Mouse (Mus musculus) heart, postnatal 0 days (tissue): ENCODE measurements around the gene Olfr329-ps. TPM values are rescaled to one million over a fixed set of nuclear protein-coding genes. Genes with fewer than 3 reads are reported as not detected.
"Not testable (repeated sequence)": the region's sequence is repeated elsewhere in the genome, so short reads cannot be mapped to it uniquely, and the experiment has no call there.

Source experiments
- ATAC-seq: fragments of 200-750 bp; cut with Nextera tagmentation; 2 replicates; pipeline ENCODE4 v1.8.0; 2017; ENCODE audit warnings: low read depth, moderate number of reproducible peaks, moderate library complexity; ENCODE audit not compliant: insufficient read depth
- DNase-seq: peaks from one replicate; pipeline ENCODE4 v3.0.0-alpha.2; 2016; ENCODE audit warnings: low spot score
- H3K27ac ChIP-seq: fragments of 300-500 bp; sonication (generic); 2 replicates; pipeline ENCODE4 v1.5.1; 2014; ENCODE audit warnings: low read depth, mild to moderate bottlenecking
- H3K27me3 ChIP-seq: fragments of 300-500 bp; sonication (generic); 2 replicates; pipeline ENCODE4 v1.6.1; 2014; ENCODE audit warnings: low read length, mixed read lengths; ENCODE audit not compliant: control insufficient read depth, insufficient read depth
- H3K36me3 ChIP-seq: fragments of 300-500 bp; sonication (generic); replicated peaks from 2 replicates; pipeline ENCODE4 v1.6.1; 2014; ENCODE audit warnings: low read length, mixed read lengths; ENCODE audit not compliant: control insufficient read depth, insufficient read depth
- H3K4me1 ChIP-seq: fragments of 300-500 bp; sonication (generic); 2 replicates; pipeline ENCODE4 v1.6.1; 2014; ENCODE audit warnings: antibody characterized with exemption; ENCODE audit not compliant: control insufficient read depth, insufficient read depth
- H3K4me2 ChIP-seq: fragments of 300-500 bp; sonication (generic); 2 replicates; pipeline ENCODE4 v1.6.1; 2014; ENCODE audit warnings: low read depth, mild to moderate bottlenecking, low read length, moderate library complexity
- H3K4me3 ChIP-seq: fragments of 300-500 bp; sonication (generic); 2 replicates; pipeline ENCODE4 v1.5.1; 2014; ENCODE audit warnings: low read depth, low read length
- H3K9ac ChIP-seq: fragments of 300-500 bp; sonication (generic); replicated peaks from 2 replicates; pipeline ENCODE4 v1.6.1; 2014; ENCODE audit warnings: low read depth, low read length, mixed read lengths
- H3K9me3 ChIP-seq: fragments of 300-500 bp; sonication (generic); replicated peaks from 2 replicates; pipeline ENCODE4 v1.6.1; 2016; ENCODE audit warnings: low read length; ENCODE audit not compliant: control insufficient read depth
- CTCF ChIP-seq: IDR thresholded peaks from 2 replicates; pipeline ENCODE4 v1.5.1; 2016; ENCODE audit warnings: antibody characterized with exemption, control low read depth, low read depth
- EP300 ChIP-seq: IDR thresholded peaks from 2 replicates; pipeline ENCODE4 v1.6.1; 2016; ENCODE audit warnings: antibody characterized with exemption, low read depth
- WGBS: fragments of 180-500 bp; shearing (Covaris S2); extraction: QIAGEN DNeasy Blood & Tissue Kit; methylation state at CpG from one replicate; pipeline ENCODE4 v1.1.7; 2014; 5-methylcytosine and 5-hydroxymethylcytosine counted together
- polyA plus RNA-seq: library from polyadenylated mRNA; unstranded; fragments of >200 nt; fragmentation: Nextera tagmentation; extraction: Ambion mirVana; gene quantifications from 2 replicates; pipeline ENCODE4 v1.2.1, GENCODE M21; 2015
- total RNA-seq: library from RNA; depleted of rRNA; stranded (reverse); fragments of >200 nt; gene quantifications from 2 replicates; pipeline ENCODE4 v1.2.3, GENCODE M21; 2014; ENCODE audit warnings: low replicate concordance

Olfr329-ps gene
- total and polyA plus RNA-seq, 2 experiments from 2014 or later: not detected

- Histone ChIP-seq H3K27ac (no peak within 1 kb of the TSS), H3K9me3 (no peaks in the 10 kb centered on the region), H3K36me3 (no peaks in the 10 kb centered on the region), H3K27me3 (no peaks in the 10 kb centered on the region), H3K9ac (no peak within 1 kb of the TSS), H3K4me3 (no peak within 1 kb of the TSS), H3K4me1 (no peaks in the 10 kb centered on the region), H3K4me2 (no peak within 1 kb of the TSS)
- WGBS: 48% methylated on average over 5 of the region's 5 CpGs
- no peak for ATAC-seq
- TF ChIP-seq EP300: no peak
- no peak for TF ChIP-seq CTCF
- no peak for DNase-seq
Measured at GRCm38 (mm10) chr11:58570405-58570804, 24.2 kb upstream of the Olfr329-ps start, which contains the start of gene Olfr224. Gene Olfr224, minus strand, starts transcription at chr11:58570553.

- TF ChIP-seq CTCF: no peak
- DNase-seq: no peak
- ATAC-seq: no peak
- H3K4me1 ChIP-seq: no peaks in the 10 kb centered on the region
- no peak within 1 kb of the TSS for H3K4me2 ChIP-seq
- no peaks in the 10 kb centered on the region for H3K36me3 ChIP-seq
- no peaks in the 10 kb centered on the region for H3K9me3 ChIP-seq
- H3K4me3 ChIP-seq: no peak within 1 kb of the TSS
- 70% methylated on average over 1 of the region's 1 CpGs for WGBS
- H3K27ac ChIP-seq: no peak within 1 kb of the TSS
- H3K9ac ChIP-seq: no peak within 1 kb of the TSS
- H3K27me3 ChIP-seq: no peaks in the 10 kb centered on the region
Measured at GRCm38 (mm10) chr11:58555536-58555935, 9.3 kb upstream of the Olfr329-ps start, which contains the start of gene Olfr328. Gene Olfr328, minus strand, starts transcription at chr11:58555636.

- DNase-seq, H3K27me3 ChIP-seq, H3K4me1 ChIP-seq, H3K4me2 ChIP-seq, ATAC-seq, H3K9ac ChIP-seq, H3K27ac ChIP-seq, H3K4me3 ChIP-seq, H3K9me3 ChIP-seq, H3K36me3 ChIP-seq: not testable (repeated sequence)
Measured at GRCm38 (mm10) chr11:58534736-58535135, 11.5 kb downstream of the Olfr329-ps start, which contains the start of gene Olfr330. Gene Olfr330, minus strand, starts transcription at chr11:58534836.

- DNase-seq, H3K36me3 ChIP-seq, H3K27ac ChIP-seq, H3K4me3 ChIP-seq, ATAC-seq, H3K27me3 ChIP-seq, H3K4me2 ChIP-seq, H3K9me3 ChIP-seq, H3K9ac ChIP-seq, H3K4me1 ChIP-seq: not testable (repeated sequence)
- WGBS: 88% methylated on average over 6 of the region's 9 CpGs
Measured at GRCm38 (mm10) chr11:58519756-58520155, 26.5 kb downstream of the Olfr329-ps start.

- not testable (repeated sequence) for H3K9ac ChIP-seq, H3K4me2 ChIP-seq, H3K36me3 ChIP-seq, DNase-seq, H3K9me3 ChIP-seq, H3K4me1 ChIP-seq, H3K27me3 ChIP-seq, H3K4me3 ChIP-seq, H3K27ac ChIP-seq, ATAC-seq
- WGBS: 86% methylated on average over 17 of the region's 18 CpGs
Measured at GRCm38 (mm10) chr11:58518916-58519315, 27.3 kb downstream of the Olfr329-ps start.

GRCm38 (mm10) chr11:58509058-58509457, 37.2 kb downstream of the Olfr329-ps start:
- 78% methylated on average over 19 of the region's 19 CpGs for WGBS
- H3K9me3 ChIP-seq, H3K9ac ChIP-seq, H3K27ac ChIP-seq, H3K4me1 ChIP-seq, H3K27me3 ChIP-seq, ATAC-seq, H3K4me2 ChIP-seq, H3K36me3 ChIP-seq, H3K4me3 ChIP-seq, DNase-seq: not testable (repeated sequence)

GRCm38 (mm10) chr11:58502472-58502871, 43.8 kb downstream of the Olfr329-ps start, which contains the start of gene Olfr331:
Gene Olfr331, minus strand, starts transcription at chr11:58502572.
- not testable (repeated sequence) for ATAC-seq, H3K4me3 ChIP-seq, H3K27ac ChIP-seq, H3K9me3 ChIP-seq, H3K36me3 ChIP-seq, DNase-seq, H3K4me2 ChIP-seq, H3K9ac ChIP-seq, H3K27me3 ChIP-seq, H3K4me1 ChIP-seq
